Mouse (Mus musculus): Measurements from ENCODE around the gene Rfc5.
"Not testable (repeated sequence)": the region's sequence is repeated elsewhere in the genome, so short reads cannot be mapped to it uniquely, and the experiment has no call there.

The Rfc5 gene

GRCm38 (mm10) chr5:117388877-117389276 is at the start of gene Rfc5:
Gene Rfc5, minus strand, starts transcription at chr5:117389047.
- DNase-seq, result peak; percentile 85 to 92

- not testable (repeated sequence) for DNase-seq
Observed at GRCm38 (mm10) chr5:117433501-117433900, 44.7 kb upstream of the Rfc5 start.

GRCm38 (mm10) chr5:117417442-117417841 is 28.6 kb upstream of the Rfc5 start:
- DNase-seq, result no peak

GRCm38 (mm10) chr5:117415011-117415912 is 26.4 kb upstream of the Rfc5 start:
- DNase-seq, result peak; percentile 18 to 34

DNA sequence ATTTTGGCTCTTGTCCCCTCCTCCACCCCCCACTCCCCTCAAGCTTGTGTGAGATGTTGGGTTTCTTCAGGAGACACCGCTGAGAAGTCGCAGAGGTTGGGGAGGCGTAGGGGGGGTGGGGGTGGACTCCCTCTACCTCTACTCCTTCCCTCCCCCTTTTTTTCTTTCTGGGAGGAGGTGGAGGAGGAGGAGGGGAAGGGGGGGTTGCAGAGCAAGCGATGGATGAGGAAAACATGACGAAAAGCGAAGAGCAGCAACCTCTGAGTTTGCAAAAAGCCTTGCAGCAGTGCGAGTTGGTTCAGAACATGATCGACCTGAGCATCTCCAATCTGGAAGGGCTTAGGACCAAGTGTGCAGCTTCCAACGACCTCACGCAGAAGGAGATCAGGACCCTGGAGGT is 25.8 kb upstream of the Rfc5 start:
- DNase-seq, result peak; percentile 11 to 34

GRCm38 (mm10) chr5:117413507-117414501 is 25.0 kb upstream of the Rfc5 start, which contains the start of gene Ksr2:
Gene Ksr2, plus strand, starts transcription at chr5:117414000.
- DNase-seq, result peak; percentile 85 to 90

GRCm38 (mm10) chr5:117409369-117409768 is 20.5 kb upstream of the Rfc5 start:
- DNase-seq, result no peak

GRCm38 (mm10) chr5:117408216-117408615 is 19.4 kb upstream of the Rfc5 start:
- peak; percentile 37 to 45 for DNase-seq

- not testable (repeated sequence) for DNase-seq
Observed at GRCm38 (mm10) chr5:117404671-117405070, 15.8 kb upstream of the Rfc5 start.

DNA sequence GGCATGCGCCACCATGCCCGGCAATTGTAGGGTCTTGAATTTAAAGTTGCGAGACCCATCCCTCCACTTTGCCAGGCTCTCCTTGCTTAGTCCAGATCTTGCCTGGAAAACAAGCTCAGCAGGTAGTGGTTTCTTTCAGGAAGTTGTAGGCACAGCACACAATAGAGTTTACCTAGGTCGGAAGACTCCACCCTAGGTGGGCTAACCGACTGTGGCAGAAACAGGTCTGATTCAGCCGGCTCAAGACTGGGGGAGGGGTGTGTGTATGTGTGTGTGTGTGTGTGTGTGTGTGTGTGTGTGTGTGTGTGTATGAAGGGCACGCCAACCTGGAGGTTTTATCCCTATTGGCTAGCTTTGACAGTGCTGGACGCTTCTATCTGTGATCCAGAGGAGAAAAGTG is 14.8 kb upstream of the Rfc5 start:
- DNase-seq, result no peak

GRCm38 (mm10) chr5:117399281-117399680 is 10.4 kb upstream of the Rfc5 start:
- DNase-seq, result no peak

DNA sequence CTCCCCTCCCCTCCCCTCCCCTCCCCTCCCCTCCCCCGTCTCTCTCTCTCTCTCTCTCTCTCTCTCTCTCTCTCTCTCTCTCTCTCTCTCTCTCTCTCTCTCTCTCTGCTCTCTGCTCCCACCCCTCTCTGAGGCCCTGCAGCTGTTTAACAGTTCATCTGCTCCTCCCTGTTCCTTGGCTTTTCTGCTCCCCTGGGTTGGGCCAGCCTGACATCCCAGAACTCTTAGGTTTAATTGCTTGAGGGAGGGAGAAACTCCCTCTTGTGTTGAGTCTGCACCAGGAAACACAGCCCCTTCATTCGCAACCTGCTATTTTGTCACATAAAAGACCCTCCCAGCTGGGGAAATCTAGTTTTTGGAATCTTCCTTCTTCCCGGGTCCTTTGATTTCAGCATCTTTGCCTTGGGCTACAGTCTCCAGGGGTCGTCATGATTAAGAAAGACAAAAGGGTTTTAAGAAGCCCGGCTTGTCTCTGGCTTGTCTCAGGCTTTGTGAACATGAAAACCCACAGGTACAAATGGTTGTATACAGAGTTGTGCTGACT is 9.2 kb upstream of the Rfc5 start:
- no peak for DNase-seq

- DNase-seq, result no peak
Observed at GRCm38 (mm10) chr5:117397371-117397770, 8.5 kb upstream of the Rfc5 start.

DNA sequence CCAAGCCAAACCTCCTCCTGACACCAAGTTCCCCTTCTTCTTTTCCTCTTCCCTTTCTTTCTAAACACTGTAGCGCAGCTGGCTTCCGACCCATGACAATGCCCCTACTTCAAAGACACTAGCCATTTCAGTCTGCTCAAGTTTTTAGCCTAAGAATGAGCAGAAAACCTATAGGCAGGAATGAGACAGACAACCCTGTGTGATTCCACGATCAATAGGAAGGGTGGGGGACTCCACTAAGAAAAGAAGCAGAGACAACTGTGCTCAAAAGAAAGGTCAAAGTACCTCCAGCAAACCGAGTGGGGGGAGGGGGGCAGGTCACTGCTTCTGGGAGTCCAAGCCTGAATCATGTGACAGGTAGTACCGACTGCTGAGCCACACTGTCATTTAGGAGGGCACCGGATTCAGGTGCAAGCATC is 7.8 kb upstream of the Rfc5 start:
- DNase-seq, result no peak

GRCm38 (mm10) chr5:117395834-117396233 is 7.0 kb upstream of the Rfc5 start:
- DNase-seq, result no peak

DNA sequence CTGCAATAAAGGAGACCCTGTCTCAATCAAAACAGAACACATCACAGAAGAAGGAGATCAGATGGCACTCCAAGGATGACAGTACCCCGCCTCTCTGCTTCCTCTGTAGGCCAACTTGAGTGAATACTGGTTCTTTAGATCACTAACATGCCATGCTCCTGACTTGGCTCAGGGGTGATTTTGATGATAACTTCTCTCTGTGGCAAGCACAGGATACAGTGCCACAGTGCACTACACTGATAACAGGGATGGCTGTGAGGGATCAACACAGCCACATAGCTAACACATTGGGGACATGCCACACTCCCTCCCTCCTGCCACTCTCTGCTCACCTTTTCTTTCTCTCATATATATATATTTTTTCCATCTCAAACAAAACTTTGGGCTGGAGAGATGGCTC is 2.0 kb upstream of the Rfc5 start:
- DNase-seq, result no peak

DNA sequence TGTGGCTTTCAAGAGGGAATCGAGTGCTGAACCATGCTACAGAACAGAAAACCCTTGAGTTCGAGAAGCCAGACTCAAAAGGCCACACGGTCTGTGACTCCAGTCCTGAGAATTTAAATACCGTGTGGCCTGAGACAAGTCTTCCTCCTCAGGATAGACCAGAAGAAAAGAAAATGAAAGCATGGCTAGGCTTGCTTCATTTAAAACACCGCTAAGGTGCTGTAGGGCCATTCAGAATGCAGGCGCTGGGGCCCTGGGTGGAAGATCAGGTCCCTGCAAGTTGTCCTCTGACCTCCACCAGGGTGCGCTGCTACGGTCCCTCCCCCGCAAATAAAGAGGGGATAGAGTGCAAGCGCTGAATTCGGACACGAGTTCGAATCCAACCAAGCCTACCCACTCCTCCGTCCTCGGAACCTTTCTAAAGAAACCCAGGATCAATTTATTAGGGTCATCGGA is 523 bp downstream of the Rfc5 start:
- DNase-seq, result peak; percentile 47 to 59

DNA sequence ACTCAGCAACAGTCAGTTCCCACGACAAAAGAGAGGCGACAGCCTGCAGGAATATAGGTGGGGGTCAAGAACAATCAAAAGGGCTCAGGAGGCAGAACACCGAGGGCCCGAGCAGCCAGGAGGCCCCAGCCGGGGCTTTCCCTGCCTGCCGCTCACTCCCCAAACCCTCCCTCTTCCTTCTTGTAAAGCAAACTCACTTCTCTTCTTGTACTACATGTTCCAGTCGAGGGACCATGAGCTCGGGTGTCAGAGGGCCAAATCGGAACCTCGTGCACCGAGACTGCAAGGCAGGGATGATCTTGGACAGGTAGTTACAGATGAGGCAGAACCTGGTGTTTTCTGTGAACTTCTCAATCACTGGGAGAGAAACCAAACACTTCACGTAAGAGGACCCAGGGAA is 5.6 kb downstream of the Rfc5 start:
- DNase-seq, result no peak

- DNase-seq, result no peak
Observed at GRCm38 (mm10) chr5:117381785-117382184, 7.1 kb downstream of the Rfc5 start.

- no peak for DNase-seq
Observed at GRCm38 (mm10) chr5:117380199-117380598, 8.6 kb downstream of the Rfc5 start.

GRCm38 (mm10) chr5:117377731-117378130 is 11.1 kb downstream of the Rfc5 start:
- DNase-seq, result not testable (repeated sequence)

DNA sequence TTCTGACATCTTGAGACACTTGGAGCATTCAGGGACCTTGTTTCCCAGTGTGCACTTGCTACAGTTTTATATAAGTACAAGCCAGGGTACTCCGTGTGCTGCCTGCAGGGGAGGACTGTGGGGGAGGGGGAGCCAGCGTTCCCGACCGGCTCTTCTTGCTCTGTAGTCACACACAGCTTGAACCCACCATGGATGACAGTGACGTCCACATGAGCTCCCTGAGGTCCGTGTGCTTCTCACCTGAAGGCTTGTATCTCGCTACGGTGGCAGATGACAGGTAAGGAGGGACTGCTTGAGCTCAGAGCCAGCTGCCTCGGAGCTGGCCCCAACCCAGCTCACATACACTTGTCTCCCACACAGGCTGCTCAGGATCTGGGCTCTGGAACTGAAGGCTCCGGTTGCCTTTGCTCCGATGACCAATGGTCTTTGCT is 12.5 kb downstream of the Rfc5 start:
- no peak for DNase-seq

Data from cerebellum, postnatal 36 days (tissue).